Mouse (Mus musculus): Measurements from ENCODE around the gene Asf1b. TPM values are rescaled to one million over a fixed set of nuclear protein-coding genes. Genes with fewer than 3 reads are reported as not detected.

The Asf1b gene
- 23.8 and 31.6 TPM in 2 replicates for polyA plus RNA-seq (2014; fragmentation: Nextera tagmentation; extraction: Ambion mirVana)

DNA sequence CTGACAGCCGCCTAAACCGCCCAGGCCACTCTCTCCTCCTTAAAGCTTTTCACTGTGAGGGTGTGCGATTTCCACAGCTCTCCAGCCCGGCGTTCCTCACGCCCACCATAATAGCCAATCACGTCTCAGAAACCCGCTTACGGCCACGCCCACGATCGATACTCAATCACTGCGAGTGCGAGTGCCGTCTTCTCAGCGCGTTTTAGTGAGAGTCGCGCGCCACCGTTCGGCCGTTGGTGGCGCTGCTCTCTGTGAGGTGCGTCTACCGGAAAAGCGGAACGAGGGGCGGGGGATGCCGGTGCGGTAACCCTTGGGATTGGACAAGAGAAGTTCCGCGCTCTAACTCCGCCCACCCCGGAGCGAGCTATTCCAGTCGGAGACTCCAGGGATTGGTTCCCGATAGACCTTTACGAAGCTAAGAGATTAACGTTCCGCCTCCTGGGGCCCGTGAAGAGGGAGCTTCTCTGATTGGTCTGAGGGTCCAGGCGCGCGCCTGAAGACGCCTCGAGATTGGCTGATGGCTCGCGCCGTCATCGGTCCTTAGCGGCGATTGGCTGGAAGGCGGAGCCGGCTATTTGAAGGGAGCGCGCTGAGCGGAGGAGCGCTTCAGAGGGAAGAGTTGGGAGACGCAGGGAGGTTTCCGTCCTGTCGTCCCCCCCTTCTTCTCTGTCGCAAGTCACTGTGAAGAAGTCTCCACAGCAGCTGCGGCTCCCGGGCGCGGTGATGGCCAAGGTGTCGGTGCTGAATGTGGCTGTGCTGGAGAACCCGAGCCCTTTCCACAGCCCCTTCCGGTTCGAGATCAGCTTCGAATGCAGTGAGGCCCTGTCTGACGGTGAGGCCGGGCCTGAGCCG is at the start of gene Asf1b, which contains the start of gene Gm10644:
Gene Asf1b, plus strand, starts transcription at position 402 of the 852 bp plus-strand sequence.
Gene Gm10644, minus strand, starts transcription at position 100 of the 852 bp plus-strand sequence.
- Histone ChIP-seq H3K27me3 (replicated peaks; ENCODE audit: control insufficient read depth, insufficient read depth, low read length) (no peaks in the 10 kb centered on the region), H3K9ac (ENCODE audit: low read length) (peak within 1 kb of the TSS; percentile 60), H3K4me1 (ENCODE audit: control insufficient read depth, insufficient read depth, low read length) (peaks cover 8% of the 10 kb centered on the region), H3K4me2 (ENCODE audit: low read length) (peak within 1 kb of the TSS; percentile 92), H3K9me3 (replicated peaks; ENCODE audit: control insufficient read depth, low read length) (no peaks in the 10 kb centered on the region), H3K36me3 (ENCODE audit: control insufficient read depth, insufficient read depth, low read length) (no peaks in the 10 kb centered on the region), H3K4me3 (ENCODE audit: low read depth, low read length) (peak within 1 kb of the TSS; percentile 60), H3K27ac (ENCODE audit: low read depth, low read length) (peak within 1 kb of the TSS; percentile 23)
- peak; percentile 100 for DNase-seq (ENCODE audit: low spot score)
- under 1% methylated on average over 73 of the region's 75 CpGs for WGBS
- peak; percentile 99 for ATAC-seq

DNA sequence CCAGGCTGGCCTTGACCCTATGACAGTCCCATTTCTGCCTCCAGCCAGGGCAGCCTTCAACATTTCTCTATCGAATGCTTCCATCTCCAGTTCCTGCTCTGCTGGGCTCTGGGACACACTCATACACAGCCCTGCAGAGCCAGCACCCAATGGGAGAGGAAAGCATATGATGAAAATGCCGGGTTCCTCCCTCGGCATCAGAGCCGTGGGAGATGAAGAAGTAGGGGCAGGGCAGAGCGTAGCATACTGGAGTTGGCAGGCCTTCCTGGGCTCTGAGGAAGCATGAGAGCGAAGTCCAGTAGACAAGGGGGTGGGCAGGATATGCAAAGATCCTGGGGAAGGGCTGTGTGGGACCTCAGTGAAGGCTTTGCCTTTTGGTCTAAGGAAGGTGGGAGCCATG is 46.7 kb upstream of the Asf1b start:
- H3K27me3 ChIP-seq (replicated peaks; ENCODE audit: control insufficient read depth, insufficient read depth, low read length) = no peaks in the 10 kb centered on the region
- peaks cover 9% of the 10 kb centered on the region; the same call in 1 of the 2 replicates for H3K36me3 ChIP-seq (ENCODE audit: control insufficient read depth, insufficient read depth, low read length)
- H3K4me1 ChIP-seq (ENCODE audit: control insufficient read depth, insufficient read depth, low read length) = peaks cover 7% of the 10 kb centered on the region
- WGBS = 89% methylated on average over 6 of the region's 6 CpGs
- no peak overlapping the region for H3K9ac ChIP-seq (ENCODE audit: low read length)
- no peak for DNase-seq (ENCODE audit: low spot score)
- no peak overlapping the region for H3K4me2 ChIP-seq (ENCODE audit: low read length)
- ATAC-seq = no peak
- H3K27ac ChIP-seq (ENCODE audit: low read depth, low read length) = no peak overlapping the region
- H3K9me3 ChIP-seq (replicated peaks; ENCODE audit: control insufficient read depth, low read length) = no peaks in the 10 kb centered on the region
- H3K4me3 ChIP-seq (ENCODE audit: low read depth, low read length) = no peak overlapping the region

DNA sequence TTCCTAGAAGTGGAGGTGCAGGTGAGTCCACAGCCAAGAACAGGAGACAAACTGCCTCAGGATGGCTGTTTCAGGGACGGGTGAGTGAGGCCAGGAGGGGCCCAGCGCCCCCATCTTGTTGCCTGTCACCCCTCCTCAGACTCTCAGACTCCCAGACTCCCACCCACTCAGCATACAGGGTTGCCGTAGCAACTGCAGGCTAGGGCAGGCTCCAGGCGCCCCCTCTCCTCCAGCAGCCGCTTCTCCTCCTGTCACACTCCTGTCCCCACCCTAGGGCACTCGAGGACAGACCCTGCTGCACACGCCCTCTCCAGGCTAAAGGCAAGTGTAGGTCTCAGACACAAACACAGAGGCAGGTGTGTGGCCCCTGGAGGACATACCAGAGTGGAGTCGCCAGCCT is 46.0 kb upstream of the Asf1b start:
- Histone ChIP-seq H3K9ac (ENCODE audit: low read length) (peak overlapping the region; percentile 41; the same call in 1 of the 2 replicates), H3K27me3 (replicated peaks; ENCODE audit: control insufficient read depth, insufficient read depth, low read length) (no peaks in the 10 kb centered on the region), H3K27ac (ENCODE audit: low read depth, low read length) (no peak overlapping the region), H3K4me2 (ENCODE audit: low read length) (no peak overlapping the region), H3K4me1 (ENCODE audit: control insufficient read depth, insufficient read depth, low read length) (peaks cover 5% of the 10 kb centered on the region; the same call in 1 of the 2 replicates), H3K9me3 (replicated peaks; ENCODE audit: control insufficient read depth, low read length) (no peaks in the 10 kb centered on the region), H3K36me3 (ENCODE audit: control insufficient read depth, insufficient read depth, low read length) (peaks cover 9% of the 10 kb centered on the region; the same call in 1 of the 2 replicates), H3K4me3 (ENCODE audit: low read depth, low read length) (no peak overlapping the region)
- ATAC-seq (no peak; the same call in 1 of the 2 replicates), DNase-seq (ENCODE audit: low spot score) (no peak)
- WGBS = 52% methylated on average over 8 of the region's 8 CpGs

DNA sequence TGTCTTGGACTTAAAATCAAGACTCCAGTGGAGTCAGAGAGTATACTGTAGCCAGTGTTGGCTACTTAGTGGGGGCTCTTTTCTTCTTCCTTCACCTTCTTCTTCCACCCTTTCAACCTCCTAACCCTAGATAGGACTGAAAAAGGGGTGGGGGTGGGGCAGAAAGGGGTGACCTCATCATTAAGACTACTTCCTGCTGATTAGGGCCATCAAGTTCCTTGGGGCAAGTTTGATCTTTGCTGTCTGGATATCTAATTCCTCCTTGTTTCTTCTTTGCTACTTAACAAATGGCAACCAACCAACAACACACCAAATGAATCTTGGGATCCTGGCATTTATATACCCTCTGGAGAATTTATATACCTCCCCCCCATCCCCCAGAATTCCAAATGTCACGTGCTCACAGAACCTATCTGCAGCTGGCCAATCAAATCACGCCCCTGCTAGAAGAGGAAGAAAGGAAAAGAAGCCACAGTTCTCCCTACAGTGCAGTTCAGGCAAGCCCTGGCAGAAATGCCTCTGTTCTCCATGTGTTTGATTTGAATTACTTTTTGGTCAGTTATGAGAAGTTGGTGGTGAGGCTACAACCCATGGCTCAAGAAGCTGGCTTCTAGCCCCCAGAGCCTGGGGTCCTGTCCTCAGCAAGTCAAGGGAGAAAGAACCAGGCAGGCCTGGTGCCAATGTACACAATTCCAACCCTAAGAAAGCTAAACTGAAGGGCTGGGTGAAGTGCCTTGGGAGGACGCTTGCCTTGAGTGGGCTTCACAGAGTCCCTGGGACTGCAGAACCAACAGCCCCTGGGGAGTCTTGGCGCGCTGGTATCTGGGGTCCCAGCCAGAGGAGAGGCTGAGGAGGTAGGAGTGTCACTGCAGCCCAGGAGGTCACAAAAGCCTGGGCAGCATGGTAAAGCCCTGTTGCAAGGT is 43.2 kb upstream of the Asf1b start:
- Histone ChIP-seq H3K4me2 (ENCODE audit: low read length) (no peak overlapping the region), H3K4me3 (ENCODE audit: low read depth, low read length) (no peak overlapping the region), H3K27me3 (replicated peaks; ENCODE audit: control insufficient read depth, insufficient read depth, low read length) (no peaks in the 10 kb centered on the region), H3K9ac (ENCODE audit: low read length) (no peak overlapping the region), H3K4me1 (ENCODE audit: control insufficient read depth, insufficient read depth, low read length) (peaks cover 5% of the 10 kb centered on the region; the same call in 1 of the 2 replicates), H3K36me3 (ENCODE audit: control insufficient read depth, insufficient read depth, low read length) (peaks cover 9% of the 10 kb centered on the region), H3K9me3 (replicated peaks; ENCODE audit: control insufficient read depth, low read length) (no peaks in the 10 kb centered on the region), H3K27ac (ENCODE audit: low read depth, low read length) (no peak overlapping the region)
- ATAC-seq (no peak), DNase-seq (ENCODE audit: low spot score) (no peak)
- 79% methylated on average over 5 of the region's 5 CpGs for WGBS

DNA sequence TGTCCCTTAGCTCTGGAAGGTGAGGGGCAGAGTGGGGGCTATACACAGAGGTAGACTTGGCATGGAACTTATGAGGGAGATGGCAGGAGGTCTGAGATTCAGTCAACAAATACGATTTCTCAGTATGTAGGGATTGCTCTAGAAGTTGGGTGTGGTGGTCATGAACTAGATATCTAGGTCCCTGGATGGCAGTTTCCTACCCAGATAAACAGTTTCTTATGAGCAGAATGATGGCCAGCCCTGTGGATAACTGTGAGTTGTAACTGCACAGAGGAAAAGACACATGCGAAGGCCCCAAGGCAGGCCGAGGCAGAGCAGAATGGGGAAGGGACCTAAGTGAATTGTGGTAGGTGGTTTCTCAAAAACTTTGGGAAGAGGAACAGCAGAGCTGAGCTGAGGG is 41.1 kb upstream of the Asf1b start:
- Histone ChIP-seq H3K4me1 (ENCODE audit: control insufficient read depth, insufficient read depth, low read length) (peaks cover 5% of the 10 kb centered on the region; the same call in 1 of the 2 replicates), H3K27me3 (replicated peaks; ENCODE audit: control insufficient read depth, insufficient read depth, low read length) (no peaks in the 10 kb centered on the region), H3K27ac (ENCODE audit: low read depth, low read length) (no peak overlapping the region), H3K4me3 (ENCODE audit: low read depth, low read length) (no peak overlapping the region), H3K9ac (ENCODE audit: low read length) (no peak overlapping the region), H3K4me2 (ENCODE audit: low read length) (no peak overlapping the region), H3K36me3 (ENCODE audit: control insufficient read depth, insufficient read depth, low read length) (peaks cover 15% of the 10 kb centered on the region; the same call in 1 of the 2 replicates), H3K9me3 (replicated peaks; ENCODE audit: control insufficient read depth, low read length) (no peaks in the 10 kb centered on the region)
- 98% methylated on average over 3 of the region's 3 CpGs for WGBS
- DNase-seq (ENCODE audit: low spot score) = no peak
- ATAC-seq = no peak

DNA sequence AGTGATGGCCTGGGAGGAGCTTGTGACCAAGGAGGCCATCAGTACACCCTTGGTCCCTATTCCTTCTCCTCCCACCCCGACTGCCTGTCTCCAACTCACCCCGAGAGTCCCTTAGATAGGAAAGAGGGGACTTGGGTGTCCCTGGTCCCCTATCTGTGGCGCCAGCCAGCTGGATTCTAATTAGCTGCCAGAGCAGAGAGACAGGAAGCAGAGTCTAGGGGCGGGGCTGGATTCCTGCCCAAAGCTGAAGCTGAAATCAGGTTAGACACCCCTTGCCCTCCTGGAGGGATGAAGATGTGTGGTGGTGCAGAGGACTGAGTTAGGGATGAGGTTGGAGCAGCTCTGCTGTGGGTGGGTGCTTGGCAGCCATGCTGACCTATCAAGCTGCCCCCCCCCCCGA is 40.4 kb upstream of the Asf1b start:
- 59% methylated on average over 5 of the region's 5 CpGs for WGBS
- H3K4me2 ChIP-seq (ENCODE audit: low read length) = no peak overlapping the region
- peaks cover 5% of the 10 kb centered on the region; the same call in 1 of the 2 replicates for H3K4me1 ChIP-seq (ENCODE audit: control insufficient read depth, insufficient read depth, low read length)
- H3K4me3 ChIP-seq (ENCODE audit: low read depth, low read length) = no peak overlapping the region
- no peak overlapping the region for H3K27ac ChIP-seq (ENCODE audit: low read depth, low read length)
- ATAC-seq (no peak), DNase-seq (ENCODE audit: low spot score) (no peak)
- H3K36me3 ChIP-seq (ENCODE audit: control insufficient read depth, insufficient read depth, low read length) = peaks cover 21% of the 10 kb centered on the region; the same call in 1 of the 2 replicates
- no peaks in the 10 kb centered on the region for H3K27me3 ChIP-seq (replicated peaks; ENCODE audit: control insufficient read depth, insufficient read depth, low read length)
- no peaks in the 10 kb centered on the region for H3K9me3 ChIP-seq (replicated peaks; ENCODE audit: control insufficient read depth, low read length)
- no peak overlapping the region for H3K9ac ChIP-seq (ENCODE audit: low read length)

DNA sequence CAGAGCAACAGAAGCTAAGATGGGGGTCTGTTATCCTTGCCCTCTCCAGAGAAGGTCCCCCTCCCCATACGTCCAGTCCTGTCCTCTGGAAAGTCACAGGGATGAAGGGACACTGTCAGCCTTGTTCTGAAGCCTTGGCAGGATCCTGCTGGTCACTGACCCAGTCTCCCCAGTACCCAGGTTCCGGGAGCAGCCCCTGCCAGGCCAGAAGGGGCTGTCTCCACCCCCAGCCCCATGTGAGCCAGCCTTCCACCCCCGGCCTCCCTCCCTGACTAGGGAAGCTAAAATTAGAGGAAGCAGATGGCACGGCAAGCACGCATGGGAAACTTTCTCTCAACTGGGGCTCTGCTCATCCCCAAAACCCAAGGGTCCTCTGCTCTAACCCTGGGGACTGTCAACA is 39.3 kb upstream of the Asf1b start:
- H3K27ac ChIP-seq (ENCODE audit: low read depth, low read length) = no peak overlapping the region

DNA sequence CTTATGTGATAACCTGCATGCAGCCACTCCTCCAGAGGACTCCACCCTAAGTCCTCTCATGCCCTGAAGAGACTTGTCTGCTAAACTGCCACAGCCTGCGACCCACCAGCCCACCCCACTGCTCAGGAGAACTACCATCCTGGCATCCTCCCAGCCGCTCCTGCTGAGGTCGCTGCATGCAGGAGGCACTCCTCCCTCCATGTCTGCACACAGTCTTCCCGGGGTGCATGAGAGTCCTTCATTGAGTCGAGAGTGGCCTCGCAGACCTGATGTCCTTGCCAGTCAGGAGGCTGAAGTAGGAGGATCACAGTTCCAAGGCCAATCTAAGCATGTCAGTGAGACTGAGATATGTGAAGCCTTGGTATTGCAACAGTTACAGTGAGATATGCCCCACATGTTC is 37.7 kb upstream of the Asf1b start:
- DNase-seq (ENCODE audit: low spot score) = no peak
- Histone ChIP-seq H3K4me3 (ENCODE audit: low read depth, low read length) (no peak overlapping the region), H3K27ac (ENCODE audit: low read depth, low read length) (no peak overlapping the region), H3K4me2 (ENCODE audit: low read length) (no peak overlapping the region), H3K27me3 (replicated peaks; ENCODE audit: control insufficient read depth, insufficient read depth, low read length) (no peaks in the 10 kb centered on the region), H3K9ac (ENCODE audit: low read length) (no peak overlapping the region), H3K36me3 (ENCODE audit: control insufficient read depth, insufficient read depth, low read length) (peaks cover 43% of the 10 kb centered on the region), H3K4me1 (ENCODE audit: control insufficient read depth, insufficient read depth, low read length) (peaks cover 5% of the 10 kb centered on the region; the same call in 1 of the 2 replicates), H3K9me3 (replicated peaks; ENCODE audit: control insufficient read depth, low read length) (no peaks in the 10 kb centered on the region)
- WGBS = 70% methylated on average over 6 of the region's 6 CpGs
- no peak for ATAC-seq

More for the DNA sequence above, 39.3 kb upstream of the Asf1b start:
- Histone ChIP-seq H3K4me2 (ENCODE audit: low read length) (no peak overlapping the region), H3K4me3 (ENCODE audit: low read depth, low read length) (no peak overlapping the region), H3K27me3 (replicated peaks; ENCODE audit: control insufficient read depth, insufficient read depth, low read length) (no peaks in the 10 kb centered on the region), H3K36me3 (ENCODE audit: control insufficient read depth, insufficient read depth, low read length) (peaks cover 31% of the 10 kb centered on the region), H3K9ac (ENCODE audit: low read length) (no peak overlapping the region), H3K9me3 (replicated peaks; ENCODE audit: control insufficient read depth, low read length) (no peaks in the 10 kb centered on the region), H3K4me1 (ENCODE audit: control insufficient read depth, insufficient read depth, low read length) (peaks cover 5% of the 10 kb centered on the region; the same call in 1 of the 2 replicates)
- WGBS = 69% methylated on average over 5 of the region's 5 CpGs
- no peak for ATAC-seq
- no peak for DNase-seq (ENCODE audit: low spot score)

All from forebrain, embryonic 14.5 days (tissue).